Mouse (Mus musculus) urinary bladder, adult 18-20 months (tissue): Measurements from ENCODE around the gene Aph1c.
"Not testable (repeated sequence)": the region's sequence is repeated elsewhere in the genome, so short reads cannot be mapped to it uniquely, and the experiment has no call there.

ENCODE experiments used
- DNase-seq, 2 experiments: peaks; one replicate each; pipeline ENCODE4 v3.0.0; 2022; ENCODE audit warnings: low spot score in 2 of 2, mixed read lengths in 2 of 2

The Aph1c gene

DNA sequence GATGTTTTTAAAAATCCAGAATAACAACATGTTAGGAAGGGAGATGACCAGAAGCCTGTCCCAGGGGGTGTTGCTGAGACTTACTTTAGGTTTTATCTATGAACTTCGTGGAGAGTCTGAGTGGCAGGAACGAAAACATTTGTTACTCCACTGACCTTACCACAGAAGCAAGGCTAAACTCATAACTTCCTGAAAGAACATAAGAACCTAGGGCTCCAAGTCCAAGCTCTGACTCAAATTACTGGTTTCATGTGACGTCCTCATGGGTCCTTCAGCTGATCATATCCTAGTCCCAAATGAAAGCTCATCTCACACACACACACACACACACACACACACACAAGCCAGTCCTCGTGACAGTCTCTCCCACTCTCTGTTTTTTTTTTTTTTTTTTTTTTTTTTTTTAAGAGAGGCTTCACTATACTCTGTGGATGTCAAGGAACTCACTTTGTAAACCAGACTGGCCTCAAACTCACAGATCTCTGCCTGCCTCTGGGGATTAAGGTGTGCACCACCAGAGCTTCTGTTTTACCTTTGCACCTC, 2.1 kb downstream of the Aph1c start:
- no peak for DNase-seq

DNA sequence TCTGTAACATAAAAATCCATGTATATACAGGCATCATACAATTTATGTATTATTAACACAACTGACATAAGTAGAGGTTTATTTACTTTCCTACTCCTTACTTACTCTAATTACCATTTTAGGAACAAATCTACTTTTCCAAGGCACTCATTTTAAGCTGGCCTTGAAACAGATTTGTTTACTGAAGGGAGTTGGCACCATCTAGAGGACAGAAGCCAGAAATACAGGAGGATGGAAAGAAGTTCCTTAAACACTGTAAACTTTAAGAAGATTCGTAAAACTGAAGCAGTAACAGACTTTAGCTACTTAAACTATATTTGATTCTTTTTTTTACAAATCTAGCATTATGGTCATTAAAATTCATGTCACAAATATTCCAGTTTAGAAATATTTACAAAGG, 8.5 kb downstream of the Aph1c start:
- DNase-seq, result no peak

DNA sequence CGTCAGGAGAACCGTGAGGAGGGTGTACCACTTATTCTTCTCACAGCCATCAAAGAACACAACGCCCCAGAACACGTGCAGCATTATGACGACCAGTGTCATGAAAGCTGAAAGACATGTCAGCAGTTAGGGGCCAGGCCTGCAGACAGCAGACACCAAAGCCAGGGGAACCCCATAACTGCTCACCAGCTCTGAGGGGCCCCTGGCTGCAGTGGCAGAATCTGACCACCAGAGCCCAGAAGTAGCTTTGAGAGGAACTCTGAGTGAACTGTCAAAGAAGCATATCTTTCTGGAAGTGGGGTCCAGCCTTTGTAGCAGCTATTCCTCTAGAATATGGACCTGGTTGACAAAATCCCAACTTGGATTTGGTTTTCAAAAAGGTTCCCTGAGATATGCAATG, 12.3 kb downstream of the Aph1c start:
- not testable (repeated sequence) for DNase-seq

DNA sequence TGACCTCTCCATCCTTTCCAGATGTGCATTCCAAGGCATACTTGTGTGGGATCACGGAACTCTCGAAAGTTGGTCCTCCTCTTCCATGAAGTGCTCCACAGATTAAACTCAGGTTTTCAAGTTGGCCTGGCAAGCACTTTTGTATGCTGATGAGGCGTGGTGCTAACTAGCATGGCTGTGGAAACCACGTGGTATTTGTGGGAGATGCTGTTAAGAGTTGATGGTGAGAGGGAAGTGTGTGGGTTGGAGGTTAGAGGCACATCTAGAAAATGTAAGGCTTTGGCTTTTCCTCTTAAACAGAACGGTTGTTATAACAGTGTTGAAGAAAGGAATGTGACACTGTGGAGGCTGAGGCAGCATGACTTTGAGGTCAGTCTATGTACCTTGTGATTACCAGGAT, 13.5 kb downstream of the Aph1c start:
- DNase-seq, result no peak

DNA sequence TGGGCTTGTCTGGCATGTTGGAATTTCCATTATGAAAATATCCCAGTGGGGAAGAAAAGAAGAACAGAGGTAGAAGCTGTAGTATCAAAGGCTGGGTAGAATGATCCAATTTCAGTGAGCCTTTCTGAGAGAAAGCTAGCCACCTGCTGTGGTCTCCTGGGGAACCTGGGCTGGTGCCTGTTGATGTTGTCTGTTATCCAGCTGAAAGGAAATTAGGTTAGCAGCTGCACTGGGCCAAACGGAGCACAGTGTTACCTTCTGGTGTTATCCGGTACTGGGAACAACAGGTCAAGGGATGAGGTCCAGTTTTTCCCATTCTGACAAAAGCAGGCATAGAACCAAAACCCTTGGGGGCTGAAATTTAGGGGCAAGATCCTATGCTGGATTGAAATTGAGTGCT, 21.1 kb downstream of the Aph1c start:
- DNase-seq, result no peak

DNA sequence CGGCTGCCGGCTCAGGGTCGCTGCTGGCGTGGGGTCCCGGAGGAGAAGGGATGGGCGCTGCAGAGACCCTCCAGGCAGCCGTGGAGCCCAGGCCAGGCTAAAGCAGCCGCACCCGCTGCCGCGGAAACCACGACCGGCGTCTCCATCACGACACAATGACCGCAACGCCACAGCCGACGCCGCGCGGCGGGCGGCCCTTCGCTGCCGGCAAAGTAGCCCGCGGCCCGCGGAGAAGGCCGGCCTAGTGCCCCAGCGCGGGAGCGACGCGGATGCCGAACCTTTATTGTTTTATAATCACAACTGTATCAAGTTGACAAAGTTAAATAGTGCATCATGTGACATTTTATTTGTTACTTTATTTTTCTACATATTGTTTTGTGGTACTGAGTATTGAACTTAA, 28.6 kb downstream of the Aph1c start:
- DNase-seq, result not testable (repeated sequence)

DNA sequence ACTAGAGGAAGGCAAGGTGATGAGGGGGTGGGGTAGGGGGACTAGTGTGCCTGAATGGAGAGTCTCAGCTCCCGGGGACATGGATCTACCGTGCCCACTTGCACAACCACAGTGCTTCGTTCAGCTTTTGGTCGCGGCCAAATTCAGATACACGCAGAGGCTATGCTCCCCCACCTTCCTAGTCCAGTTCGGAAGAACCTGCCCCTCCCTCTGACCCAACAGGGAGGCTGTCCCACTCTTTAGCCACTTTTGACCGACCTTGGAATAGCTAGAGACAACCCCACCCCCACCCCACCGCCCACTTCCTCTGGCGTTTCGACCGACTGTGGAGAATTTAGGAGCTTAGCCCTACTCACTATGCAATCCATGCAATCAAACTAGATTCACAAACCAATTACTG, 32.6 kb downstream of the Aph1c start:
- DNase-seq, result no peak

DNA sequence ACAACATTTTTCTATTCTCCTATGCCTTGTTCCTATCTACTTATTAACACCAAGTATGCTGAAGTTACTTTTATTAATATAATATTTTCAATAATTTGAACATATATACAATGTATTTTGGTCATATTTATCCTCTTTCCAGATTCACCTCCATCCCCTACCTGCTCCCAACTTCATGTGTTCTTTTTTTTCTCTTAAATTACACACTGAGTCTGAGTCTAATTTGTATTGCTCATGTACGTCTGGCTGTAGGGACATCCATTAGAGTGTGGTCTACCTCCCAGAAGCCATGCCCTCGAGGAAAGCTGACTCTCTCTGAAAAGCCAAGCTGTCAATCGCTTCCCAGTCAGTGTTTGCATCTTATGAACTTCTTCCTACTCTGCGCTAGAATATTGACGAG, 37.8 kb downstream of the Aph1c start, which contains the start of gene Gm10647:
Gene Gm10647, plus strand, starts transcription at position 301 of the 400 bp plus-strand sequence.
- no peak for DNase-seq

DNA sequence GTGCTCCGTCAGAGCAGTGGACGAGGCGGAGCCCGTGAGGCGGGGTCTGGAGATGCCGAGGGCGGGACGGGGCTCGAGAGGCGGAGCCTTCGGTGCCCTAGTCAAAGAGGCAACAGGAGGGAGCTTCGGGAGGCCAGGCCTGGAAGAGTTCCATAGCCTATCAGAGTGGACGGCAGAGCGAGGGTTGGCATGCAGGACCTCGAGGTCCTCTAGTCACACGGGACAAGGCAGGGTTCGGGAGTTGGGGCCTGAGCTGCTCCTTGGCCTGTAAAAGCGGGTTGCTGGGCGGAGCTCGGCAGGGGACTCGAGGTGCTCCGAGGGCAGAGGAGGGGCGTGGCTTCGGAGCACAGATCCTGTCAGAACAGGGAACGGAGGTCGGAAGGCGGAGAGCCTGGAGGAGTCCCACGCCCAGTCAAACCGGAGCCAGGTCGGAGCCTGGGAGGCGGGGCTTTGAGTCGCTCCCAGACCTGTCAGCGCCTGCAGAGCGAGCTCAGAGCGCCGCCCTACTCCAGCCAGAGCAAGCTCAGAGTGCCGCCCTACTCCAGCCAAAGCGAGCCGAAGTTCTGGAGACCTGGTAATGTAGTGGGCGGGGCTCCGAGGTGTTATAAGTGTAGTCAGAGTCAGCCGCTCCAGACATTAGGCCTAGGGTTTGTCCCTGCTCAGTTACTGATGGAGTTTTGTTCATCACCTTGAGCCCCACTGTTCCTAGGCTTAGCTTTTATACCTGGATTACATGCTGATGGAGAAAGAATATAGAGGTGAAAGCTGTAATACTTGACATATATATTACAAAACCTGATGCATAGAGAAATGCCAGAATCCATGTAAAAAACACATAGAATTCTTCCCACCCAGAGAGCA, 38.8 kb downstream of the Aph1c start, which contains the start of gene Aph1b:
Gene Aph1b, minus strand, starts transcription at position 27 of the 861 bp plus-strand sequence.
- DNase-seq, result peak; percentile 94 to 95

DNA sequence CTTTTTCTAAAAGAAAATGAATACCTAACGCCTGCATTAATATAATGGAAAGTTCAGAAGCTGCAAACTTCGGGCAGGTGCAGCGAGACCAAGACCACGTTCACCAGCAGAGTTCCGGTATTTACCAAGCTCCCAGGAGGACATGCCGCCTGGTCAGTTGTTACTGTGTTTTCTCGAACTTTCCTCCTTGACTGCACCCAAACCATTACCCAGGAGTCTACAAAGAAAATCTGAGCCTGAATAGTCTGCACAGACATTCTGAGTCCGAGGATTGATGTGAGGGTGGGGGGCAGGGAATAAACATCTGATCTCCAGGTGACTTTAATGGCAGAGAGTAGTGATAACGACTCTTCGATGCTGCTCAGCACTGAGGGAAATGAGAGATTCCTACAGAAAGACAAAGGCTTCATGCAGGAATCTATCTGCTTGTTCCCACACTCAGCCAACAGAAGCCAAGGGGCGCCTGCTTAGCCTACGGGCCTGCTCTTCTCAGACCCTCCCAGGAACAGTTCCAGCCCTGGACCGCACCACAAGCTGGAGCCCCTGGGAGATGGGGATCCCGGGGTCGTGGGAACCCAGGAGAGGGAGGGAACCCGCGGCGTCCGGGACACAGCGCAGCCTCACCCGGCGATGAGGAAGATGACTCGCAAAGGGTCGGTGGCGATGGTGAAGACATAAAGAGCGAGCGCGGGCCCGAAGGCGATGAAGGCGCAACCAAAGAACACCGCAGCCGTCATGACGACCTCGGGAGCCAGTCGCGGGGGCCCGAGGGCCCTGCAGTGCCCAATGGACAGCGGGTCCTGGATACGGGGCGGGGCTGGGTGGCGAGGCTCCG, 39.7 kb downstream of the Aph1c start:
- no peak for DNase-seq

DNA sequence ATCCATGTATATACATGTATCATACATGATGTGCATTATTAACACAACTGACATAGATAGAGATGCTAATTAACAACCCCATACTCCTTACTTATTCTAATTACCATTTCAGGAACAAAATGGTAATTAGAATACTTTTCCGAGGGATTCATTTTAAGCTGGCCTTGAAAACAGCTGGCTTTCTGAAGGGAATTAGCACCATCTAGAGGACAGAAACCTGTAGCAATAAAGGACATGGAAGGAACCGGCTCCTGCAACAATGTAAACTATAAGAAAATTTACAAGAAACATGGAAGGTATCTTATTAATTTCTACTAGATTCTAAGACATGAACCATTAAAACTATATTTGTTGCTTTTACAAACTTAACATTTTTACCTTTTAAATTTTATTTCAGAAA, 46.7 kb downstream of the Aph1c start:
- no peak for DNase-seq

DNA sequence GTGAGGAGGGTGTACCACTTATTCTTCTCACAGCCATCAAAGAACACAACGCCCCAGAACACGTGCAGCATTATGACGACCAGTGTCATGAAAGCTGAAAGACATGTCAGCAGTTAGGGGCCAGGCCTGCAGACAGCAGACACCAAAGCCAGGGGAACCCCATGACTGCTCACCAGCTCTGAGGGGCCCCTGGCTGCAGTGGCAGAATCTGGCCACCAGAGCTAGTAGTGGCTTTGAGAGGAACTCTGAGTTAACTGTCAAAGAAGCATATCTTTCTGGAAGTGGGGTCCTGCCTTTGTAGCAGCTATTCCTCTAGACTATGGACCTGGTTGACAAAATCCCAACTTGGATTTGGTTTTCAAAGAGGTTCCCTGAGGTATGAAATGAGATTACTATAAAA, 50.0 kb downstream of the Aph1c start:
- not testable (repeated sequence) for DNase-seq

DNA sequence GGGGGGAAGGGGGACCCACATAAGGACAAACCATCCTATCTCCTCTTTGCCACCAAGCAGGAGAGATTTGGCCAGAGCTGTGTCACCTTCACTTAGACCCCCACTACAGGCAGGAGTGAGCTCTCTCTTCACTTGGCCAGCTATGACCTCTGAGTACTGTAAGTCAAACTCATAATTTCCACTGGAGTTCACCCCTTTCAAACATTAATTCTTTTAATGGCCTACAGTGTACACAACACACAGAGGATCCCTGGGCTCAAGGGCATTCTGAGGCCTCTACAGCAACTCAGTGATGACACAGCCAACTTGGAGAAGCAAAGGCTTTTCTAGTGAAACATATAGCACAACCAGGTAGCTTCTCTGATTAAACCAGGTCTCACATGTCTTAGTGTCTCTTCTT, 63.8 kb downstream of the Aph1c start:
- DNase-seq, result no peak

DNA sequence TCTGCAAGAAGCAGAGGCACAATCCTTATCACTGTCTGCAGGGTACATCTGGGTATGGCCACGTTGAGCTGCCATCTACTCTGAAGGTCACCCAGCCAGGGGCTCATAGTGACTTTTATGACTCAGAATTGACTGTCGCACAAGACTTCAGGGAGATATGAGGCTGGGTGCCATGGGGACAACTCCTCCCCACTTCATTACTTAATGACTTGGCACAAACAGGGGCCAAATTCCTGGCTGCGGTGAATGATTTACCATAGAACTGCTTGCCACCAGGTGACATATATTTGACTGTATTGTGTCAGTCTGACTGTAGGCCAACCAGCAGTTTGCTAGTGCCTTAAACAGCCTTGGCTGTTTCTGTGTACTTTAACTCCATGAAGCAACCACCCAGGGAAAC, 65.3 kb downstream of the Aph1c start:
- no peak for DNase-seq

DNA sequence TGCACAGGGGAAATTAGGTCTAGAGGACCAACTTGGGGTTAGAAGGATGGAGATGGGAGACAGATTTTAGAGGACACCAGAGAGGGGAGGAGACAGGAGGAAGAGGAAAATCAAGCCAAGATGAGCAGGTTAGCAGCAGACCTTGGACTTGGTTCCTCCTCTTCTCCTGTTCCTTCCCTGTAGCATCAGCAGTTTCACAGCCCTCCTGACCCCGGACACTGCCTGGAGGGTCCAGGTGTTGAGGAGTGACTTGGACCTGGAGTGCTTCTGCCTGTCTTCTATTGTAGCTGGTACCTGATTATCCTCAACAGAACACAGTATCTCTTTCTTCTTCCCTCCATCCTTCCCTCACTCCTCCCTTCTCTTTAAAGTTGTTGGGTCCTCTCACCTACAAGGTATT, 65.8 kb downstream of the Aph1c start:
- no peak for DNase-seq
